Mouse (Mus musculus): Measurements from ENCODE around the gene Vmn2r21. TPM values are rescaled to one million over a fixed set of nuclear protein-coding genes. Genes with fewer than 3 reads are reported as not detected.
"Not testable (repeated sequence)": the region's sequence is repeated elsewhere in the genome, so short reads cannot be mapped to it uniquely, and the experiment has no call there.

The Vmn2r21 gene
- total RNA-seq (2012; rRNA removed) = not detected in 2 replicates
- not detected for polyA plus RNA-seq (2012; ENCODE audit: insufficient read depth in 1 of 2, insufficient read length in 2 of 2, low read depth in 1 of 2, low replicate concordance in 2 of 2, missing spikeins in 1 of 2)

DNA sequence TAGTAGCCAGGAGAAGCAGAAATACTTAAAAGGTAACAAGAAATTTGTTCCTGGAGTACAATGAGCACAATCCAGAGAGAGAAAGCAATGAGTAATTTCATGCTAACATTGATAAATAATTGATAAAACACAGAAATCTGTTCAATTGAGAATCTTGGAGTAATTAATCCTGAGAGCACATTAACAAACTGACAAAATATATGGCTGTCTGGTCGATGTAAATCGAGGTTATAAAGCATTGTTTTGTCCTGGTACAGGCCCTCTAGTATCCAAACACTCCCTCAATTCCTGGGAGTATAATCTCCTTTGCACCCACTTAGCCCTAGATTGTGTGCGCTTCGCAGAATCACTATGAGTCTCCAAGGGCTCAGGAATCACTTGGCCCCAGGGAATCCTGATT, at the start of gene Vmn2r21:
Vmn2r21 (minus strand) TSS at position 101 of the 400 bp plus-strand sequence.
- not testable (repeated sequence) for H3K4me1 ChIP-seq (ENCODE audit: control insufficient read depth in 1 of 2, insufficient read depth in 2 of 2, low read length in 2 of 2)

DNA sequence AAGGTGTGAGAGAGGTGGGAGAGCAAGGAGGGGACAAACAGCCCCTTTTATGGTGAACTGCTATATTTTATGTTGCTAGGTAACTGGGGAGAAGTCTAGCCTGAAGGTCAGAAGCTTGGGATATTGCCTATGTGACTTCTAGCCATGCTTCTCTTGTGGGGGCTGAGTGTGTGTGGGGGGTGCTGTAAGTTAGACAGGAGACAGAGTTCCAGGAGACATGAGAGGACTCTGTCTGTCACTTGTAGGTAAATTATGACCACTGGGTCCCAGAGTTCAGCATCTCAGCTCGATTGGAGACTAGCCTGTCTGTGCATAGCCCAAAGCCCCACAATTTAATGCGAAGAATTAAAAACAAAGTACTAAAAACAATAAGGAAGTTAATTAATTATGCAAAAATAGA, 41.5 kb upstream of the Vmn2r21 start:
- not testable (repeated sequence) for H3K27ac ChIP-seq (ENCODE audit: control insufficient read depth, low read depth, low read length); H3K4me1 ChIP-seq (ENCODE audit: control insufficient read depth in 1 of 2, insufficient read depth in 2 of 2, low read length in 2 of 2); H3K36me3 ChIP-seq (ENCODE audit: control insufficient read depth in 1 of 2, insufficient read depth in 2 of 2, low read length in 2 of 2); DNase-seq (ENCODE audit: low read depth, low spot score); H3K4me3 ChIP-seq (ENCODE audit: control insufficient read depth in 1 of 2, insufficient read depth in 1 of 2, low read depth in 2 of 2, low read length in 2 of 2); H3K27me3 ChIP-seq (ENCODE audit: control insufficient read depth in 1 of 2, insufficient read depth in 2 of 2, low read length in 2 of 2); H3K9me3 ChIP-seq (replicated peaks; ENCODE audit: insufficient read depth, low read length); H3K9ac ChIP-seq (ENCODE audit: control insufficient read depth, low read depth, low read length, poor library complexity, severe bottlenecking); H3K79me2 ChIP-seq (ENCODE audit: control insufficient read depth, insufficient read depth, low read length, poor library complexity)

More for the DNA sequence above, at the start of gene Vmn2r21:
- not testable (repeated sequence) for H3K27ac ChIP-seq (ENCODE audit: control insufficient read depth, low read depth, low read length); H3K36me3 ChIP-seq (ENCODE audit: control insufficient read depth in 1 of 2, insufficient read depth in 2 of 2, low read length in 2 of 2); H3K79me2 ChIP-seq (ENCODE audit: control insufficient read depth, insufficient read depth, low read length, poor library complexity); H3K9ac ChIP-seq (ENCODE audit: control insufficient read depth, low read depth, low read length, poor library complexity, severe bottlenecking); H3K27me3 ChIP-seq (ENCODE audit: control insufficient read depth in 1 of 2, insufficient read depth in 2 of 2, low read length in 2 of 2); H3K9me3 ChIP-seq (replicated peaks; ENCODE audit: insufficient read depth, low read length); H3K4me3 ChIP-seq (ENCODE audit: control insufficient read depth in 1 of 2, insufficient read depth in 1 of 2, low read depth in 2 of 2, low read length in 2 of 2); DNase-seq (ENCODE audit: low read depth, low spot score)

DNA sequence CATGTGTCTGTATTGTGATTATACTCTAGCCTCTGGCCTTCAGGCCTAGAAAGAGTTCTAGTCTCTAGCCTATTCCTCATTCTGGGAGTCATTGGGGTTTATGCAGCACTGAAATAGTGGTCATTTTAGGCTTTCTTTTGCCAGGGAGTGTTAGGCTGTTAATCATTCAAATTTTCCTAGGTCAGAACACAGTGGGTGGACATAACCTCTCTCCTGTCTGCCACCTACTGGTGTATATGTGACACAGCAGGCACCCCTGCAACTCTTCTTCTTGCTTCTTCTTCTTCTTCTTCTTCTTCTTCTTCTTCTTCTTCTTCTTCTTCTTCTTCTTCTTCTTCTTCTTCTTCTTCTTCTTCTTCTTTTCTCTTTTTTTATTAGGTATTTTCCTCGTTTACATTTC, 6.5 kb upstream of the Vmn2r21 start:
- H3K4me1 ChIP-seq (ENCODE audit: control insufficient read depth in 1 of 2, insufficient read depth in 2 of 2, low read length in 2 of 2); H3K27me3 ChIP-seq (ENCODE audit: control insufficient read depth in 1 of 2, insufficient read depth in 2 of 2, low read length in 2 of 2); H3K9me3 ChIP-seq (replicated peaks; ENCODE audit: insufficient read depth, low read length); DNase-seq (ENCODE audit: low read depth, low spot score); H3K36me3 ChIP-seq (ENCODE audit: control insufficient read depth in 1 of 2, insufficient read depth in 2 of 2, low read length in 2 of 2); H3K79me2 ChIP-seq (ENCODE audit: control insufficient read depth, insufficient read depth, low read length, poor library complexity); H3K4me3 ChIP-seq (ENCODE audit: control insufficient read depth in 1 of 2, insufficient read depth in 1 of 2, low read depth in 2 of 2, low read length in 2 of 2); H3K9ac ChIP-seq (ENCODE audit: control insufficient read depth, low read depth, low read length, poor library complexity, severe bottlenecking); H3K27ac ChIP-seq (ENCODE audit: control insufficient read depth, low read depth, low read length): not testable (repeated sequence)

DNA sequence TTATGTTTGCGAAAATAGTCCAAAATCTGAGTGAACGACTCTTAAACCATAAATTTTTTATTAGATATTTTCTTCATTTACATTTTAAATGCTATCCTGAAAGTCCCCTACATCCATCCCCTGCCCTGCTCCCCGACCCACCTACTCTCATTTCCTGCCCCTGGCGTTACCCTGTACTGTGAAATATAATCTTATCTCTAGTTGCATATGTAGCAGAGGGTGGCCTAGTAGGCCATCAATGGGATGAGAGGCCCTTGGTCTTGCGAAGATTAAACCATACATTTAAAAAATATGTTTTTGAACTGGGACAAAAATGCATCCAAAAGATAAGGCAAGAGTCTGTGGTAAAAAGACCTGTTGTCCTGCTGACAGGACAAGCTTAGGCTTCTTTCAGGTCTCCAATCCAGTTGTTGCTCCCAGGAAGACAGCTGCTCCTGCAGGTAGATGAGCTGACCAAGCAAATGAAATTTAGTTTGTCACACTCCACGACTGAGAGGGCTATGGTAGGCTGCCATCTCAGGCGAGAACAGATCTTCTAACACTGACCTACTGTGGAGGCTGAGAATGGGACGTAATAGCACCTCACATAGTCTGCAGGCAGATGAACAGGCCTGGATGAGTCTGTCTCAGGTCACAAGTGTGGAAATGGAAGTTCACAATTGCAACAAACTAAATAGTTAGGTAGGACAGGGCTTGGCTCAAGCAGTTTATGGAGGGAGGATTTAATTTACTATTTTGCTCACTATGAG, 10.8 kb downstream of the Vmn2r21 start:
- H3K4me3 ChIP-seq (ENCODE audit: control insufficient read depth in 1 of 2, insufficient read depth in 1 of 2, low read depth in 2 of 2, low read length in 2 of 2); H3K27ac ChIP-seq (ENCODE audit: control insufficient read depth, low read depth, low read length); H3K36me3 ChIP-seq (ENCODE audit: control insufficient read depth in 1 of 2, insufficient read depth in 2 of 2, low read length in 2 of 2); H3K79me2 ChIP-seq (ENCODE audit: control insufficient read depth, insufficient read depth, low read length, poor library complexity); H3K4me1 ChIP-seq (ENCODE audit: control insufficient read depth in 1 of 2, insufficient read depth in 2 of 2, low read length in 2 of 2); H3K9me3 ChIP-seq (replicated peaks; ENCODE audit: insufficient read depth, low read length); DNase-seq (ENCODE audit: low read depth, low spot score); H3K27me3 ChIP-seq (ENCODE audit: control insufficient read depth in 1 of 2, insufficient read depth in 2 of 2, low read length in 2 of 2); H3K9ac ChIP-seq (ENCODE audit: control insufficient read depth, low read depth, low read length, poor library complexity, severe bottlenecking): not testable (repeated sequence)

DNA sequence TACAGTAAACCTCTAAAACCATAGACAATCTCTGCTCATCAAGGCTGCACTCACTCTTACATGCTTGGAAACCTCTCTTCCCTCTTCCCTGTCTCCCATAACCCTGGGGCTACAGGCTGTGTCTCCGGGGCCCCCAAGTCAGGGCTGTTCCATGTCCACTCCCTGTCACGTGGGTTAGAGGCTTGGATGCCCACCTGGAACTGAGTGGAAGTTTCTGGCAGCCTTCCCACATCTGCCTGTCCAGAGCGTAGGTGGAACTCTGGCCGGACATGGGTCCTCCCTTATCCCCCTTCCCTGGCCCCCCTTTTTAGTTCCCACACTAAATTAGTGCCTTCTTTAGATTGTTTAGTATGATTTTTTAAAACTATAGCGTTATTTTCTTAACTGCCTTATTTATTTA, 60.2 kb downstream of the Vmn2r21 start:
- not testable (repeated sequence) for H3K9me3 ChIP-seq (replicated peaks; ENCODE audit: insufficient read depth, low read length); H3K79me2 ChIP-seq (ENCODE audit: control insufficient read depth, insufficient read depth, low read length, poor library complexity); H3K27ac ChIP-seq (ENCODE audit: control insufficient read depth, low read depth, low read length); DNase-seq (ENCODE audit: low read depth, low spot score); H3K4me3 ChIP-seq (ENCODE audit: control insufficient read depth in 1 of 2, insufficient read depth in 1 of 2, low read depth in 2 of 2, low read length in 2 of 2); H3K27me3 ChIP-seq (ENCODE audit: control insufficient read depth in 1 of 2, insufficient read depth in 2 of 2, low read length in 2 of 2); H3K4me1 ChIP-seq (ENCODE audit: control insufficient read depth in 1 of 2, insufficient read depth in 2 of 2, low read length in 2 of 2); H3K9ac ChIP-seq (ENCODE audit: control insufficient read depth, low read depth, low read length, poor library complexity, severe bottlenecking); H3K36me3 ChIP-seq (ENCODE audit: control insufficient read depth in 1 of 2, insufficient read depth in 2 of 2, low read length in 2 of 2)

DNA sequence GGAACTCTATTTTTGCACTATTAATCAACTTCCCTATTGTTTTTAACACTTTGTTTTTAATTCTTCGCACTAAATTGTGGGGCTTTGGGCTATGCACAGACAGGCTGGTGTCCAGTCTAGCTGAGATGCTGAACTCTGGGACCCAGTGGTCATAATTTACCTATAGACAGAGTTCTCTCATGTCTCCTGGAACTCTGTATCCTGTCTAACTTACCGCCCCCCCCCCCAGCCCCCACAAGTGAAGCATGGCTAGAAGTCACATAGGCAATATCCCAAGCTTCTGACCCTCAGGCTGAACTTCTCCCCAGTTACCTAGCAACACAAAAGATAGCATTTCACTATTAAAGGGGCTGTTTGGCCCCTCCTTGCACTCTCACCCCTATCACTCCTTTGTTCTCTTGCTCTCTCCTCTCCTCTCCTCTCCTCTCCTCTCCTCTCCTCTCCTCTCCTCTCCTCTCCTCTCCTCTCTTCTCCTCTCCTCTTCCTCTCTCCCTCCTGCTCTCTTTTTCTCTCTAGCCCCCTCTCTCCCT, 60.7 kb downstream of the Vmn2r21 start:
- H3K4me1 ChIP-seq (ENCODE audit: control insufficient read depth in 1 of 2, insufficient read depth in 2 of 2, low read length in 2 of 2); H3K9ac ChIP-seq (ENCODE audit: control insufficient read depth, low read depth, low read length, poor library complexity, severe bottlenecking); DNase-seq (ENCODE audit: low read depth, low spot score); H3K79me2 ChIP-seq (ENCODE audit: control insufficient read depth, insufficient read depth, low read length, poor library complexity); H3K9me3 ChIP-seq (replicated peaks; ENCODE audit: insufficient read depth, low read length); H3K4me3 ChIP-seq (ENCODE audit: control insufficient read depth in 1 of 2, insufficient read depth in 1 of 2, low read depth in 2 of 2, low read length in 2 of 2); H3K27me3 ChIP-seq (ENCODE audit: control insufficient read depth in 1 of 2, insufficient read depth in 2 of 2, low read length in 2 of 2); H3K36me3 ChIP-seq (ENCODE audit: control insufficient read depth in 1 of 2, insufficient read depth in 2 of 2, low read length in 2 of 2); H3K27ac ChIP-seq (ENCODE audit: control insufficient read depth, low read depth, low read length): not testable (repeated sequence)

DNA sequence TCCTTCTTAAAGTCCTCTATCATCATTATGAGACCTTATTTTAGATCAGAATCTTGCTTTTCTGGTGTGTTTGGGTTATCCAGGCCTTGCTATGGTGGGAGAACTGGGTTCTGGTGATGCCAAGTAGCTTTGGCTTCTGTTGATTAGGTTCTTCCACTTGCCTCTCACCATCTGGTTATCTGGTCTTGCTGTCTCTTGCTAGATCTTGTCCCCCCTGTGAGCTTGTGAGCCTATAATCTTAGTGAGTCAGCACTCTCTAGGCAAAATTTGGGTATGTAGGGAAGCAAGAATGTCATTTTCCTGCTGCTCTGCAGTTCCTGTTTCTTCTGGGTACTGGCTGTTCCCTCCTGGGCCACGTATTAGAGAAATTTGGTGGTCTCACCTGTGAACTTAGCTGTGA, 64.6 kb downstream of the Vmn2r21 start:
- not testable (repeated sequence) for H3K79me2 ChIP-seq (ENCODE audit: control insufficient read depth, insufficient read depth, low read length, poor library complexity); H3K9me3 ChIP-seq (replicated peaks; ENCODE audit: insufficient read depth, low read length); H3K27me3 ChIP-seq (ENCODE audit: control insufficient read depth in 1 of 2, insufficient read depth in 2 of 2, low read length in 2 of 2); H3K36me3 ChIP-seq (ENCODE audit: control insufficient read depth in 1 of 2, insufficient read depth in 2 of 2, low read length in 2 of 2); DNase-seq (ENCODE audit: low read depth, low spot score); H3K4me3 ChIP-seq (ENCODE audit: control insufficient read depth in 1 of 2, insufficient read depth in 1 of 2, low read depth in 2 of 2, low read length in 2 of 2); H3K27ac ChIP-seq (ENCODE audit: control insufficient read depth, low read depth, low read length); H3K9ac ChIP-seq (ENCODE audit: control insufficient read depth, low read depth, low read length, poor library complexity, severe bottlenecking); H3K4me1 ChIP-seq (ENCODE audit: control insufficient read depth in 1 of 2, insufficient read depth in 2 of 2, low read length in 2 of 2)

Data from MEL (cell line).